Mouse (Mus musculus): ENCODE data around the gene Plek.

Gene Plek

DNA sequence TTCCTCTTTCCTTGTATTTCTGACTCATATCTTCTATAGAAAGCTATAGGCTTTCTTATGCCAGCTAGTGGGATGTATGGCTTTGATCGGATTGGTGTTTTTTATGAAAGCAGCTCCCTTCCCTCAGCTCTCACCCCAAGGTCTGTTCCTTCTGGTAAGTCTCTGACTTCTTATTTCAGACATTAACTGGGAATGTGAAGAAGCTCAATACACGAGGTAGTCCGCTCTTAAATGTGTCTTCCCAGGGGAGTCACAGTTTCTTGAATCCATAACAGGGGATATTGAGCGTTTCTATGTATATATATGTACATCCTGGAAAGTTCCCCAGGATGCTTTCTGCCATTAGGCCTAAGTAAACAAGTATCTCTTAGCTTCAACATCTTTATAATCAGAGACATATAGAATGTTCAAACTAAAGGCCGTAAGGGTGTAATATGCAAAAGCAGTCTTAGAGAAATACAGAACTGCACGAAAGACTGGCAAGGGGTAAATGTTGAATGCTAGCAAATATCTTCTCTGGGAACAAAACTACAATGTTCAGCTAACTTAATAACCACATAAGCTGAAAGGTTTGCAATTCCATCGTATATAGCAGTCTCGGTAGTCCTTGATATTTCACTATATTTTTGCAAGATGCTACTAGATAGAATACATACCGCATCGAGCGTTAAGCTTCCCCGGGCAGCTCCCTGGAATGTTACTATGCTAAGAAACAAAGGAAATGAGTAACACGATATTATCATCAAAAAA, 101.8 kb downstream of the Plek start:
- no peak for DNase-seq (ENCODE audit: low read depth in 1 of 2, low spot score in 2 of 2)

DNA sequence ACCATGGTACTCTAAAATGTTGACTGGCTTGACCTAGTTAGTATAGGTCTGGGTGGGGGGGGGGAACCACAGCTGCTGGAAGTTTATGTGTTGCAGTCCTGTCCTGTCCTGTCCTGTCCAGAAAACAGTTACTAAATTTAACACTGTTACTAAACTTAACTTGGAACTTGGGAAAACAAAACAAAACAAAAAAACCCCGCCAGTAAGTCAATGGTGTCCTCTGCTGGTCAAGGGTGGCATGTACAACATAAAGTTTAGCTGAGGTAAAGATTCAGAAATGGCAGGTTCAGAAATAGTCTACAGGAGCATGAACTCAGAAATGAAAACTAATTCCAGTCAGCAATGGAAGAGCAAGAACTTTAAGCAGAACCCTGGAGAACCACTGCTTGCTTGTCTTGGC, 103.4 kb downstream of the Plek start:
- DNase-seq (ENCODE audit: low read depth in 1 of 2, low spot score in 2 of 2): no peak

DNA sequence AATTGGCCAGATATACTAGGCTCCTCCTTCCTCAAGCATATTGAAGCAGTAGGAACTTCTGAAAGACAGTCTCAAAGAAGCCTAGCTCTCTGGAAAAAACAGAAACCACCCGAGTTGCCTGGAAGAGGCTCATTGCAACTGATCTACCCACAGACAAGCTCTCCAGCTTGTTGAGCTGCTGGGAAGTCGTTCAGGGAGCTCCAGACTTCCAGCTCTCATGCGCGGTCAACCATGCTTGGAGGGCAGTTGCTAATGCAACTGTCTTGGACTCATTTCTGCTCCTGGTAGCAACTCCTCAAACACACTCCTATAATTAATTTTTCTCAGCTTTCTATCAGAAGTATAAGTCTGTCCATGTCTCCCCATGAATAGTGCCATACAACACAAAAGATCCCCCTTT, 109.2 kb downstream of the Plek start:
- no peak for DNase-seq (ENCODE audit: low read depth in 1 of 2, low spot score in 2 of 2)

- DNase-seq (ENCODE audit: low read depth in 1 of 2, low spot score in 2 of 2): no peak
Observed at GRCm38 (mm10) chr11:16941973-16942452, 110.2 kb downstream of the Plek start.

DNA sequence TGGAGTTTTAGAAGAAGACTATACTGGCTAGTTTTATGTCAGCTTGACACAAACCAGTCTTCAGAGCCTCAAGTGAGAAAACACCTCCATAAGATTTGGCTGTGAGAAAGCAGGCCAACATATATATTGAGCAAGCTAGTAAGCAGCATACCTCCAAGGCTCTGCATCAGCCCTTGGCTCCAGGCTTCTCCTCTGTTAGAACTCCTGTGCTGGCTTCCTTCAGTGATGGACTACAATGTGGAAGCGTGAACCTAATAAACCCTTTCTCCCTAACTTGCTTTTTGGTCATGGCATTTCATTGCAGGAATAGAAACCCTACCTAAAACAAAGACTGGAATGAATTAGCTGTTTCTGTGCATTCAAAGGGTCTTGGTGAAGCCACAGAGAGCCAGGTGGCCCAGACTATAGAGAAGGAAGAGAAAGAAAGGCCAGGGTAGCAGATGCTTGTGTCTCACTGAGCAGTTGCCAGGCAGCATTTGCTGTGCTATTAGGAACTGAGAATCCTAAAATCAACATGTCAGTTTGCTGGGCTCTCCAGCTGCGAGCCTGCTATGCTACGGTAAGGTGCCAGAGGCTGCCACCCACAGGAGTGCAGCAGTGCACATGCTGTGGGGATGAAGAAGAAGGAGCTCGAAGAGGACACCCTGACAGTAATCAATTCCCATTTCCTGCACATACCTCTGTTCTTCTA, 110.9 kb downstream of the Plek start:
- no peak for DNase-seq (ENCODE audit: low read depth in 1 of 2, low spot score in 2 of 2)

- DNase-seq (ENCODE audit: low read depth in 1 of 2, low spot score in 2 of 2): no peak
Observed at GRCm38 (mm10) chr11:16935577-16936236, 116.5 kb downstream of the Plek start.

GRCm38 (mm10) chr11:16932159-16932558, 120.0 kb downstream of the Plek start:
- peak in 1 of 2 experiments; percentile 5 for DNase-seq (ENCODE audit: low read depth in 1 of 2, low spot score in 2 of 2)
